Mouse (Mus musculus) heart, postnatal 36 days (tissue): Measurements from ENCODE around the gene Mgat5. TPM values are rescaled to one million over a fixed set of nuclear protein-coding genes. Genes with fewer than 3 reads are reported as not detected.
A peak's percentile ranks its signal among the peaks of the same experiment; 100 is the strongest.

Experiments used
- DNase-seq, 2 experiments: peaks; one replicate each; pipeline ENCODE4 v3.0.0; 2021 to 2022
- intact Hi-C: fragments of 180-260 bp; cut with DNase I; formaldehyde crosslinking; loops from one replicate; pipeline ENCODE4 v1.15.1; 2025
- total RNA-seq, 2 experiments: library from RNA; stranded (reverse); gene quantifications; 2 replicates each; pipeline ENCODE4 v1.2.3; 2021

The Mgat5 gene
- total RNA-seq, 2 experiments from 2014 or later, result 11.1 to 11.5 TPM

- DNase-seq, result no peak
- intact Hi-C loops, result no loop called here
These were observed 44.8 kb downstream of the Mgat5 start for GRCm38 (mm10) chr1:127249621-127250020.

- no peak for DNase-seq
- intact Hi-C loops, result no loop called here
These were observed 45.5 kb downstream of the Mgat5 start for GRCm38 (mm10) chr1:127250313-127250712.

- no peak for DNase-seq
- intact Hi-C loops, result no loop called here
These were observed 46.9 kb downstream of the Mgat5 start for GRCm38 (mm10) chr1:127251751-127252150.

GRCm38 (mm10) chr1:127257005-127257404 is 52.2 kb downstream of the Mgat5 start:
- intact Hi-C loops, result no loop called here
- DNase-seq, result no peak

DNA sequence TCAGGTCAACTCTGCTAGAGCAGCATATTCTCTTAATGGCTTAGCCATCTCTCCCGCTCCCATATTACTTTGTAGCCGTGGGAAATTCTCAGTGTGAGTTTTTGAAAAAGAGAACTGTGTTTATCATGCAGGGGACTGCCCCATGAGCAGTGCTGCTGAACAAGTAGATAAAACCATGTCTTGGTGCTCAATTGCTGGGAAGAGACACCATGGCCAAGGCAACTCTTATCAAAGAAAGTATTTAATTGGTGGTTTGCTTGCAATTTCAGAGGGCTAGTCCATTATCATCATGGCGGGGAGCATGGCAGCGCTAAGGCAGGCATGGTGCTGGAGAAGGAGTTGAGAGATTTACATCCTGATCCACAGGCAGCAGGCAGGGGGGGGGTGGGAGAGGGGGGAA is 54.9 kb downstream of the Mgat5 start:
- intact Hi-C loops, result no loop called here
- no peak for DNase-seq

DNA sequence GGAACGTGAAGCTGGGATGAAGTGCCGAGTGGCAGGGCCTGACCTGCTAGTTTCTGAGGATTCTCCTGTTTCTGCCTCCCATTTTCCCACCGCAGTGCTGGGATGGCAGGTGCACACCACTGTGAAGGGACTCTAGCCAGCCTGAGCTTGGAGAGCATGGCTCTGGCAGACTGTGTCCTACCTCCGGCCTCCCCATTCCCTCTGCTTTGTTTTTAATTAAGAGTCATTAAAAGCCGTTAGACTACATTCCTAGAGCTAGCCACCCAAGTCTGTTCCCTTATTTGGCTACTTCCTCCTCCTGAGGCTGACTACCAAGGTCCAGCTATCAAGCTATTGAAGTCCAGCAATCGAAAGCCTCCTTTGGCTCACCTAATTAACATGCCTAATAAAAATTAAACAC is 56.2 kb downstream of the Mgat5 start:
- intact Hi-C loops, result no loop called here
- no peak for DNase-seq

GRCm38 (mm10) chr1:127262170-127262837 is 57.5 kb downstream of the Mgat5 start:
- intact Hi-C loops, result no loop called here
- DNase-seq, result no peak

DNA sequence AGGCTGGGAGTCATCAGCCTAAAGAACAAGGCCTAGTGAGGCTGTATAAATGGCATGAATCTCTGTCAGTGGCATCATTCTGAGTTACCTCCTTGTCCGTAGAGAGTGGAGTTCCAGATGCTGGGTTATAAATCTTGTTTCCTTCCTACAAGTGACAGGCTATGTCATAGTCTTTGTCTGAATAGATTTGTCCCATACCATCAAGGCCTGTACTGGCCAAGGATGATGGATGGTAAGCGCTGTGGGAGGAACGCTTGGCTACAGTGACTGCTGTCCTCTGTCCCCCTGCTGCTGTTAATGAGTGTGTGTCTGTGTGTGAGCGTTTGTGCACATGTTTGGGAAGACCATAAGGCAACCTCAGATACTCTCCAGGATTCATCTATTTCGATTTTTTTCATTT is 63.2 kb downstream of the Mgat5 start:
- intact Hi-C loops, result no loop called here
- no peak for DNase-seq

- intact Hi-C loops, result no loop called here
- DNase-seq, result no peak
These were observed 64.5 kb downstream of the Mgat5 start for GRCm38 (mm10) chr1:127269343-127269742.

- DNase-seq, result peak in 1 of 2 experiments; percentile 14
- intact Hi-C loops, result loop anchor here (2.0 kb wide), 1 partner anchor 42 kb away; no protein-coding TSS in a partner anchor
These were observed 65.6 kb downstream of the Mgat5 start for GRCm38 (mm10) chr1:127270273-127271020.

GRCm38 (mm10) chr1:127271156-127271555 is 66.3 kb downstream of the Mgat5 start:
- DNase-seq, result no peak
- intact Hi-C loops, result loop anchor here (2.0 kb wide), 1 partner anchor 42 kb away; no protein-coding TSS in a partner anchor

DNA sequence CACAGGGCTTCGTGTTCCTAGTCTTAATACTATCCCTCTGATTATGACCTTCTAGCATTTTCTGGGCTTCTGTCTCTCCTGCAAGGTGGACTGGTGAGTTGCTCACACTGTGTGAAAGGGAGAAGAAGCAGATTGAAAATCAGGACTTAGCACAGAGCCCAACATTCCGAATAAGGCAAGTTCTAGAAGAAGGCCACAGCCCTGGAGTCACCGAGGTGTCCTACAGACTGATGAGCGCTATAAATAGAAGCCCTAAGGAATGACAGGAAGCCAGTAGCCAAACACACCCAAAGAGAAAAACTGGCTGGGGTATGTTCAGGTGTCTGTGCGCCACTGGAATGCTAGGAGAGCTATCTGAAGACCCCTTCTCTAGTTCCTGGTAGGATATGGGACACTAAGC is 68.5 kb downstream of the Mgat5 start:
- DNase-seq, result peak in 1 of 2 experiments; percentile 27
- intact Hi-C loops, result no loop called here

- intact Hi-C loops, result no loop called here
- no peak for DNase-seq
These were observed 70.9 kb downstream of the Mgat5 start for GRCm38 (mm10) chr1:127275572-127276324.

GRCm38 (mm10) chr1:127278067-127278466 is 73.3 kb downstream of the Mgat5 start:
- DNase-seq, result no peak

DNA sequence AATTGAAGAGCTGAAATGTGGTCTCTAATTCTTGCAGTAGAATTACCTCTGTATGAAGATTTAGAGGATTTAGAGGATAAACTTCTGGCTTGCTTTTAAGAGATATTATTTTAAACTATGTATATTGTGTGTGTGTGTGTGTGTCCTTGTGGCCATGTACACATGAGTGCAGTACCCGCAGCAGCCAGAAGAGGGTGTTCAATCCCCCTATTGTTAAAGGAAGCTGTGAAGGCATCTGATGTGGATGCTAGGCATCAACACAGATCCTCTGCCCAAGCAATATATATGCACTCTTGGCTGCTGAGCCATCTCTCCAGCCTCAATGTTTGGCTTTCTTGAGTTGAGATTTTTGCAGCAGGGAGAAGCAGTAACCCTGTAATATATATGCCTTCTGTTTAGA is 75.4 kb downstream of the Mgat5 start:
- intact Hi-C loops, result no loop called here
- DNase-seq, result no peak

More at GRCm38 (mm10) chr1:127278067-127278466, 73.3 kb downstream of the Mgat5 start:
- intact Hi-C loops, result no loop called here

DNA sequence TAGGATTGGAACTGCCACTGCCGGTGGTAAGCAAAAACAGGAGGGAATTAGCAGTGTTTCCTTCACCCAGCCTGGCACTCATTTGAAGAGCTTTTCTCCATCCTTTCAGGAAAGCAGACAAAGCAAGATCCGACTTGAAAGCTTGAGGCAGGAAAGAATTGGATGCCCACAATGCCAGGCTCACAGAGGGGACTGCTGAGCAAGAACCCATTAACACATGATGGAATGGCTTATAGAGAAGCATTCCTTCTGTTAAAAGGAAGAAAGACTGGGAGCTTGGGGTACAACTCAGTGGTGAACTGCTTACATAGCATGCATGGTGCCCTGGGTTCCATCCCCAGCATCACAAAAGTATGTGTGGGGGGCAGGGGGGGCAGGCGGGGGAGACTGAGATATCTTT is 80.2 kb downstream of the Mgat5 start:
- no peak for DNase-seq
- intact Hi-C loops, result no loop called here

- intact Hi-C loops, result no loop called here
- no peak for DNase-seq
These were observed 82.7 kb downstream of the Mgat5 start for GRCm38 (mm10) chr1:127287505-127287904.

- no peak for DNase-seq
- intact Hi-C loops, result no loop called here
These were observed 86.1 kb downstream of the Mgat5 start for GRCm38 (mm10) chr1:127290879-127291278.

DNA sequence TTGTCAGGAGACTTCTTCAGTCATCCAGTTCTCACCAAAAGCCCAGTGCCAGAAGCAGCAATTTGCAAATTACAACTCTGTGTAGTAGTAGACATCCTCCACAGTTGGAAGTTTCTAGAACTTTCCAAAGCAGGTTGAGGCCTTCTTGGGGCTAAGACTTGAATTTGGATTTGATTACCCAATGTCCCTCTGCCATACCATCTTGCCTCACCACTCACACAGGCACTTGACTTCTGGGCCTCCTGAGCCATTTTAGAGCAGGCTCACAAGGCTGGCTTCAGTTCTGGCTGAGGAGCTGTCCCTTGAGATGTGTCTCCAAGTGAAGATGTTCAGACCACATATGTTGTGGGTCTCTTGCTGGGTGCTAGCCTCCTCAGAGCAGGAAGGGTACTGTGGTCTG is 86.9 kb downstream of the Mgat5 start:
- intact Hi-C loops, result no loop called here
- DNase-seq, result no peak

GRCm38 (mm10) chr1:127293286-127293685 is 88.5 kb downstream of the Mgat5 start:
- no peak for DNase-seq
- intact Hi-C loops, result no loop called here

GRCm38 (mm10) chr1:127296815-127297214 is 92.0 kb downstream of the Mgat5 start:
- DNase-seq, result no peak
- intact Hi-C loops, result no loop called here
